Mouse (Mus musculus): Measurements from ENCODE around the gene Gm45234. TPM values are rescaled to one million over a fixed set of nuclear protein-coding genes. Genes with fewer than 3 reads are reported as not detected.

Gene Gm45234
- total RNA-seq, 2 experiments from 2014 or later, result 1.1 TPM; not detected in 1

DNA sequence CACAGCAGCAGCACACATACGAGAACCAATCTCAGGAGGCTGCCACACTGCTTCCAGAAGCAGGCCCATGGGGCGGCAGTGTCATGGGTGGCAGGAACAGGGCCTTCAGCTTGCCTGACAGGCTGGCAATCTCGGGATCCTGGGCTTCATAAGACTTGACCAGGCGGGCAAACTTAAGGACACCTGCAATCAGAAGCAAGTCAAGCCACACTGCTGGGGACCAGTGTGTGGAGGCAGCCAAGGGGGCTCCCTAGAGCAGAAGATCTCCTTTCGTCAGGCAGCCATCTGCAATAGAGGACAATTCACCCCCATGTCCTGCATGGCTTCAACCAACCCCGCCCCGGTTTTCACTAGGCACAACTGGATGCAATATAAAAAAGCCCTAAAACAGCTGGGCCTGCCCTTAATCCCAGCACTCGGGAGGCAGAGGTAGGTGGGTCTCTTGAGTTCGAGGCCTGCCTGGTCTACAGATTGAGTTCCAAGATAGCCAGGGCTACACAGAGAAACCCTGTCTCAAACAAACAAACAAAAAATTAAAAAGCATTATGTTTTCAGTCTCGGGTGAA, 16.5 kb downstream of the Gm45234 start:
- DNase-seq, result no peak

- peak; percentile 47 for DNase-seq
These were observed 17.3 kb downstream of the Gm45234 start, which contains the start of gene Ptpn6 for GRCm38 (mm10) chr6:124738511-124739023. TSS of gene Ptpn6 (minus strand) at chr6:124738714.

DNA sequence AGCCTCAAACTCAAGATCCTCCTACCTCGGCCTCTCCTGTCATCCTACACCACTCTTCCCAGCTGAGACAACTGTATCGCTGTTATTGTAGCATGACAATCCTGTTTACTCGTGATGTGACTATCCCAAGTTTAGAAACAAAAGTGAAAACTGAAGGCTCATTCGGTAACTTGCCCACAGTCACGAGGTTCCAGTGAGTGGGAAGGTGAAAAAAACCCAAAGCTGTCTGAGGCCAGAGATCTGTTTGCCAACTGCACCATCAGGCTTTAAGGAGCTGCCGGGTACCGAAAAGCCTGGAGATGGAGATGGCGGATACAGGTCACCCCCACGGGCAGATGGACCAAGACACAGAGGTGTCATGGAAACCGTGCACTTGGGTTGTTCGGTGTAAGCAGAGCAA, 18.8 kb downstream of the Gm45234 start:
- no peak for DNase-seq

DNA sequence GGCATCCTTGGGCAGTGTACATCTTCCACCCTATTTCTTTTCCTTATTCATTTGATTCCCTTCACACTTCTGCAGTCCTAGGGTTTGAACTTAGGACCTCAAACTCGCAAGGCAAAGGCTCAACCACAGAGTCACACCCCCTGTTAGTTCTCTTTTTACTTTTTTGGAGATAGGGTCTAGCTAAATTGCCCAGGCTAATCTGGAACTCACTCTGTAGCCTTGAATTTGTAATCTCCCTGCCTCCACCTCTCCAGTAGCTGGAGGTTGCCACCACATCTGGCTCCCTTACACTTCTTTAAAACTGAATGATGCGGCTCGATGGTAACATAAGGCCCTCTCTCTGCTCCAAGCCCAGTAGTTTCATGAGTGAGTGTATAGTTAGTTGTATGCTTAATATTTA, 21.4 kb downstream of the Gm45234 start:
- DNase-seq, result no peak

- peak; percentile 49 for DNase-seq
These were observed 23.1 kb downstream of the Gm45234 start for GRCm38 (mm10) chr6:124732476-124733370.

- no peak for DNase-seq
These were observed 24.8 kb downstream of the Gm45234 start for GRCm38 (mm10) chr6:124731038-124731437.

DNA sequence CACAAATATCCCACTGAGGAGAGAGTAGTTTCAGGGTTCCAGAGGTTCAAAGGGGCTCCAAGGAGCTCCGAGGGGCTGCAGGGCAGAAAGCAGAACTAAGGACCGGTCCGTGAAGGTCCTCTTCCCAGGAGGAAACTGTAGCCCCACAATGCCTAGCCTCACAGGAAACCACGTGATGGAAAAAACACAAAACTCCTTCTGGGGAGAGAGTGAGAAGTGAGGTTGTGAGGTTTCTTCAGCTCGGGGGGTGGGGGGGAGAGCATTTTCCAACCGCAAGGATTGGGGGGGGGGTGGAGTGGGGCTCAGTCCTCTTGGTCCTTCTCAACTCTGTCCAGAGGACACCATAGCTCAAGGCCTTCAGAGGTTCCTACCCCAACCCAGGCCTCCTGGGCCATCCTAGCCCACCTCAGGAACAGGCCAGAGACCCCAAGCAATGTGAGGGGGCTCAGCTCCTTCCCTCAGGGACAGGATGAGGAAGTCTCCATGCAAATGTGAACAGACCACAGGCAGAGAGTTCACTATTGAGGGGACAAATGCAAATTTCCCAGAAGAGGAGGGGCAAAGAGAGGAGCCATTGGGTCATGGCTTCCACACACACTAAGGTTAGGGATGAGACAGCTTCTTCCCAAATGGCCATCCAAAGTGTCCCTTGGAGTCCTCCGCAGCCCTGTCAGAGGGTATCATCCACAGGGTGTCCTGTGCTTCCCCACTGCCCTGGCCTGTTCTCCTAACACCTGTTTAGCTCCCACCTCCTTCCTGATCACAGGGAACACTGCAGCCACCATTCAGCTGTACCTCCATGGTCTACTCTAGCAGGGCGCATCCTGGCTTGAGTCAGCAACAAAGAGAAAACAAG, 25.7 kb downstream of the Gm45234 start:
- DNase-seq, result no peak

DNA sequence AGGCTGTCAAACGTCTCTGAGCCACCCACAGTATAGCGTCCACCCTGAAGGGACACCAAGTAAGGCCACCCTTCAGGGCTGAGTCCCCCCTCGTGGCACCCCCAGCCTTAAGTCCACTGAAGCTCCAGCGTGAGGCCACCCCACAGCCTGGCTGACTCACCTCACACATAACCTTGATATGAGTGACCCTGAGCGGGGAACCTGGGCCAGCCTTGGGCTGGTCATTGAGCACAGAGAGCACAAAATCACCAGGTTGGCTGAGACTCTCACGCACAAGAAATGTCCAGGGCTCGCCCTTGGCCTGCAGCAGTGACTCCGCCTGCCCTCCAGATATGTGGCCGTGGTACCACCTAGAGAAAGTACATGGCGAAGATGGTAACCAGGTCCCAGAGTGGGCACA, 27.2 kb downstream of the Gm45234 start:
- peak; percentile 59 for DNase-seq

DNA sequence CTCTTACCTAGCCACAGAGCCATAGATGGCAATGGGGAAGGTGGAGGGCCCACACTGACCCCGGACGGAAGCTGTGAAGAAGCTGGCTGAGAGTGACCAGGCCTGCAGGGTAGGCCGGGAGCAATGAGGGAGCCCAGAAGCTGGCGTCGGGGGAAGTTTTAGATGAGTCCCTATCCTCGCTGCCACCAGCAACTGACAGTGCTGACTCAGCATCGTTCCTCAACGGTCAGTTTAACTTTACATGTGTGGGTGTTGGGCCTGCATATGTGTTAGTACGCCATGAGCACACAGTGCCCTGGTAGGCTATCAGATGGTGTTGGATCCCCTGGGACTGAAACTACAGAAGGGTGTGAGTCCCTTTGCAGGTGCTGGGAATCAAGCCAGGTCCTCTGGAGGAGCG, 31.3 kb downstream of the Gm45234 start:
- DNase-seq, result no peak

GRCm38 (mm10) chr6:124723541-124723940, 32.3 kb downstream of the Gm45234 start:
- no peak for DNase-seq

DNA sequence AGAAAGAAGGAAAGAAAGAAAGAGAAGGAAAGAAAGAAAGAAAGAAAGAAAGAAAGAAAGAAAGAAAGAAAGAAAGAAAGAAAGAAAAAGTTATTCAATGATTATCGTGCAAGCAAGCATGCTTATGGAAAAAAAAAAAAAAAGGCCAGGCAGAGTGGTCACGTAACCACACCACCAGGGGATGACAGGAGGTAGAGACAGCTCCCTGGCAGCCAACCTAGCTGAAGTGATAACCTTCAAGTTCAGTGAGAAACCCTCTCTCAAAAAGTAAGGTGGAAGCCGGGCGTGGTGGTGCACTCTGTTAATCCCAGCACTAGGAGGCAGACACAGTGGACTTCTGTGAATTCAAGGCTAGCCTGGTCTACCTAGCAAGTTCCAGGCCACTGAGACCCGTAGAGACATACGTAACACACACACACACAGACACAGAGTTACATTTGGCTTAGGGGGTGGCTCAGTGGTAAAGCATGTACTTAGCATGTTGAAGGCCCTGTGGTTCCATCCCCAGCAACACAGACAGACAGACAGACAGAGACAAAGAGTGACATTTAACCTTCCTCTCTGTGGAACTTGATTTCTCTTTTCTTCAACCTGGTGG, 32.8 kb downstream of the Gm45234 start:
- no peak for DNase-seq

DNA sequence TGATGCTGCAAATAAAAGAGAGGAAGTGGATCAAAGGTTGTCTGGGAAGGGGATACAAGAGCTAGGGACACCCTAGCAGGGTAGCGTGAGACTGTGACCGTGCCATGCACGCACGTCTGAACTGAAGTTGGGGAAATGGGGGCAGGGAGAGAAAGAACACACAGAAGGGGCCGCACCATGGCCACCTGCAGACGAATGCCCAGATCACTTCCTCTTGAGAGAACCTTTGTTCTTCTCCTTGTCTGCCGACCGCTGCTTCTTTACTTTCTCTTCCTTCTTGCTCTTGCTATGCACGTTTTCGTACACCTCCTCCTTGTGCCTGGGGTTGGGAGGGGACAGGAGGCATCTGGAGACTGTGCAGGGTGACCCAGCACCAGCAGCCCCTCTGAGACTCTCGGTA, 34.9 kb downstream of the Gm45234 start:
- no peak for DNase-seq

- DNase-seq, result no peak
These were observed 36.4 kb downstream of the Gm45234 start for GRCm38 (mm10) chr6:124719354-124719978.

- no peak for DNase-seq
These were observed 37.1 kb downstream of the Gm45234 start for GRCm38 (mm10) chr6:124718703-124719102.

GRCm38 (mm10) chr6:124717968-124718367, 37.9 kb downstream of the Gm45234 start:
- no peak for DNase-seq

GRCm38 (mm10) chr6:124716864-124717490, 38.8 kb downstream of the Gm45234 start:
- DNase-seq, result peak; percentile 51

DNA sequence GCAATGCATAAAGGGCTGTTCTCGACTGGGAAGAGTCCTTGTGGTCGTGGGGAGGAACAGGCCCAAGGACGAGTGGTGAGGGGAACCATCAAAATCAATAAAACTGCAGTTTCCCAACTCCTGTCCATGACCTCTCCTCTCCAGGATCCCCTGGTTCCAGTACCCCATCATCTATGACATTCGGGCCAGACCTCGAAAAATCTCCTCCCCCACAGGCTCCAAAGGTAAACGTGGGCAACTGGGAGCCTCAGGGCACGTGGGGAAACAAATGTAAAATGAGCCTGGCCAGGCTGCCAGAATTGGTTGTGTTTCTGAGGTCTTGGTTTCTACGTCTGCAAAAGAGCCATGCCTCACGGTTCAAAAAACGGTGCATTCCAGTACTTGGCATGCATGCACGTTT, 42.9 kb downstream of the Gm45234 start:
- peak; percentile 11 for DNase-seq

- DNase-seq, result peak; percentile 99
These were observed 43.7 kb downstream of the Gm45234 start, which contains the start of the genes Emg1 and Phb2 for GRCm38 (mm10) chr6:124711824-124712782. TSS of gene Emg1 (minus strand) at chr6:124712178. TSS of gene Phb2 (plus strand) at chr6:124712336.

GRCm38 (mm10) chr6:124708289-124708889, 47.4 kb downstream of the Gm45234 start:
- no peak for DNase-seq

Data from adrenal gland, postnatal 10 days (tissue).